ENCODE assay signal across 9 mouse cellular contexts in the genomic region with DNA sequence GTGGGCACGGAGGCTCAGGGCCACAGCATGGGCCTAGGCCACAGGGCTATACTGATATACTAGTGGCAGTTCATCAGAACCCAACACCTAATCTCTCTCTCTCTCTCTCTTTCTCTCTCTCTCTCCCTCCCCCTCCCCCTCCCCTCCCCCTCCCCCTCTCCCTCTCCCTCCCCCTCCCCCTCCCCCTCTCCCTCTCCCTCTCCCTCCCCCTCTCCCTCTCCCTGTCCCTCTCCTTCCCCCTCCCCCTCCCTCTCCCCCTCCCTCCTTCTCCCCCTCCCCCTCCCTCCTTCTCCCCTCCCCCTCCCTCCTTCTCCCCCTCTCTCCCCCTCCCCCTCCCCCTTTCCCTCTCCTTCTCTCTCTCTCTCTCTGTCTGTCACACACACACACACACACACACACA. TPM values are rescaled to one million over a fixed set of nuclear protein-coding genes. Genes with fewer than 3 reads are reported as not detected.
DNase-seq lines count a peak whose midpoint lies in the region; ATAC-seq and TF ChIP-seq lines count a peak whose summit lies in the region.
"Not testable (repeated sequence)": the region's sequence is repeated elsewhere in the genome, so short reads cannot be mapped to it uniquely, and the experiment has no call there.
"Had no signal": no experiment of that assay in that cellular context is flagged by ENCODE, and none has a peak within 500 bp of the region (broad histone marks: within the 10 kb centered on the region; RNA-seq: fewer than 3 reads in every experiment).

Pear1 (minus strand) TSS at position 101 of the 400 bp plus-strand sequence.

- not testable (repeated sequence) for TF ChIP-seq CTCF in kidney, adult 2 months (conservative IDR thresholded peaks at IDR 0.05; ENCODE audit: insufficient read depth, insufficient read length, low read depth, low read length)

- not testable (repeated sequence) for H3K4me1 ChIP-seq in embryonic facial prominence, embryonic 14.5 days (ENCODE audit: control insufficient read depth, insufficient read depth, low read length); kidney, adult 2 months (ENCODE audit: control insufficient read depth, insufficient read depth, low read length); limb, embryonic 13.5 days; midbrain, embryonic 10.5 days

- H3K4me3 ChIP-seq in embryonic facial prominence, embryonic 14.5 days (ENCODE audit: low read depth, low read length); kidney, adult 2 months (ENCODE audit: insufficient read depth, low read depth, low read length); limb, embryonic 13.5 days; midbrain, embryonic 10.5 days: not testable (repeated sequence)

- H3K9ac ChIP-seq in embryonic facial prominence, embryonic 14.5 days (ENCODE audit: low read depth, low read length); limb, embryonic 13.5 days: not testable (repeated sequence)

- DNase-seq in adrenal gland, adult 8-10 months; embryonic facial prominence, embryonic 14.5 days (ENCODE audit: low spot score); heart, adult 8-10 months (ENCODE audit: low spot score); heart, postnatal 25 days (ENCODE audit: low spot score); kidney, adult 2 months; midbrain, embryonic 10.5 days (ENCODE audit: low spot score); urinary bladder, adult 2 months (ENCODE audit: low spot score): not testable (repeated sequence)

- not testable (repeated sequence) for H3K27me3 ChIP-seq in embryonic facial prominence, embryonic 14.5 days (replicated peaks; ENCODE audit: control insufficient read depth, insufficient read depth, low read length); kidney, adult 2 months (replicated peaks; ENCODE audit: control insufficient read depth, insufficient read depth, low read length); midbrain, embryonic 10.5 days (ENCODE audit: low read depth, poor library complexity, severe bottlenecking)
- H3K27me3 ChIP-seq in limb, embryonic 13.5 days = peaks cover 13% of the 10 kb centered on the region

- 100% methylated on average over 1 of the region's 1 CpGs for WGBS in embryonic facial prominence, embryonic 14.5 days
- 100% methylated on average over 1 of the region's 1 CpGs for WGBS in kidney, adult 2 months
- 85% methylated on average over 1 of the region's 1 CpGs for WGBS in limb, embryonic 13.5 days
- 84% methylated on average over 1 of the region's 1 CpGs for WGBS in midbrain, embryonic 10.5 days

- H3K36me3 ChIP-seq in embryonic facial prominence, embryonic 14.5 days (ENCODE audit: control insufficient read depth, insufficient read depth, low read length); kidney, adult 2 months (ENCODE audit: control insufficient read depth, insufficient read depth, low read length); limb, embryonic 13.5 days; midbrain, embryonic 10.5 days: not testable (repeated sequence)

- intact Hi-C loops in heart, postnatal 25 days (cut with DNase I) = not testable (repeated sequence)

- not testable (repeated sequence) for TF ChIP-seq POLR2A in kidney, adult 2 months (IDR thresholded peaks at IDR 0.05; ENCODE audit: low read depth, low read length)

- not testable (repeated sequence) for H3K9me3 ChIP-seq in embryonic facial prominence, embryonic 14.5 days (ENCODE audit: control insufficient read depth, low read length); limb, embryonic 13.5 days; midbrain, embryonic 10.5 days (replicated peaks)

- not testable (repeated sequence) for H3K27ac ChIP-seq in embryonic facial prominence, embryonic 14.5 days (replicated peaks; ENCODE audit: low read depth, low read length); kidney, adult 2 months (ENCODE audit: insufficient read depth, low read depth, low read length); limb, embryonic 13.5 days; midbrain, embryonic 10.5 days (replicated peaks)

- ATAC-seq in embryonic facial prominence, embryonic 14.5 days (ENCODE audit: low read depth); limb, embryonic 13.5 days (ENCODE audit: low FRiP score, low read depth): not testable (repeated sequence)

- not testable (repeated sequence) for H3K4me2 ChIP-seq in embryonic facial prominence, embryonic 14.5 days (ENCODE audit: low read depth, low read length); limb, embryonic 13.5 days (replicated peaks)

RNA-seq across cellular contexts. Expression of gene Pear1, which starts in this region (rescaled TPM):
- 10 to 100 TPM; 26.0 to 35.9 (median 29.7) TPM for total RNA-seq in adrenal gland, adult 8-10 months (2022)
- 26.7 and 29.6 TPM in 2 replicates for polyA plus RNA-seq in embryonic facial prominence, embryonic 14.5 days (2014; fragmentation: Nextera tagmentation; extraction: Ambion mirVana)
- total RNA-seq in heart, adult 8-10 months (2022) = 10 to 100 TPM; 14.0 to 19.9 (median 15.4) TPM
- 10 to 100 TPM; 17.9 to 21.7 TPM for total RNA-seq in heart, postnatal 25 days (2021)
- 60.5 and 71.0 TPM in 2 replicates for polyA plus RNA-seq in kidney, adult 2 months (2012; rRNA removed)
- polyA plus RNA-seq in limb, embryonic 13.5 days (2015; fragmentation: Nextera tagmentation; extraction: Ambion mirVana) = 18.2 and 20.4 TPM in 2 replicates
- polyA plus RNA-seq in midbrain, embryonic 10.5 days (2016; fragmentation: Nextera tagmentation; extraction: Ambion mirVana) = 12.3 and 14.7 TPM in 2 replicates
- polyA plus RNA-seq in urinary bladder, adult 2 months (2012; rRNA removed) = 21.1 and 26.5 TPM in 2 replicates
- polyA plus RNA-seq: G1E had no signal
